Mouse (Mus musculus): ENCODE measurements around the gene Kl. TPM values are rescaled to one million over a fixed set of nuclear protein-coding genes. Genes with fewer than 3 reads are reported as not detected.

The Kl gene
- polyA plus RNA-seq, 2 experiments: 0.28 to 0.45 TPM

- DNase-seq (ENCODE audit: low spot score) (no peak), ATAC-seq (ENCODE audit: low FRiP score, low read depth) (no peak)
- 90% methylated on average over 1 of the region's 1 CpGs for WGBS
- Histone ChIP-seq H3K4me1 (ENCODE audit: control insufficient read depth, insufficient read depth, low read length) (no peaks in the 10 kb centered on the region), H3K4me3 (replicated peaks; ENCODE audit: low read length) (no peak overlapping the region), H3K27ac (replicated peaks; ENCODE audit: low read depth, low read length) (no peak overlapping the region), H3K27me3 (ENCODE audit: control insufficient read depth, insufficient read depth, low read length) (no peaks in the 10 kb centered on the region), H3K4me2 (replicated peaks; ENCODE audit: low read depth, low read length, severe bottlenecking) (no peak overlapping the region), H3K9me3 (ENCODE audit: control insufficient read depth, low read length) (no peaks in the 10 kb centered on the region), H3K36me3 (ENCODE audit: control insufficient read depth, insufficient read depth, low read length) (no peaks in the 10 kb centered on the region), H3K9ac (ENCODE audit: low read depth, low read length, severe bottlenecking) (no peak overlapping the region)
- no peak for TF ChIP-seq POLR2A (IDR thresholded peaks at IDR 0.05; ENCODE audit: borderline replicate concordance, extremely low read depth, insufficient read depth, insufficient read length)
Measured at GRCm38 (mm10) chr5:150962756-150963155, 10.3 kb downstream of the Kl start.

- ATAC-seq (ENCODE audit: low FRiP score, low read depth) (no peak), DNase-seq (ENCODE audit: low spot score) (no peak)
- no peak overlapping the region for H3K4me2 ChIP-seq (replicated peaks; ENCODE audit: low read depth, low read length, severe bottlenecking)
- no peaks in the 10 kb centered on the region for H3K4me1 ChIP-seq (ENCODE audit: control insufficient read depth, insufficient read depth, low read length)
- no peaks in the 10 kb centered on the region for H3K27me3 ChIP-seq (ENCODE audit: control insufficient read depth, insufficient read depth, low read length)
- H3K9me3 ChIP-seq (ENCODE audit: control insufficient read depth, low read length): no peaks in the 10 kb centered on the region
- no peaks in the 10 kb centered on the region for H3K36me3 ChIP-seq (ENCODE audit: control insufficient read depth, insufficient read depth, low read length)
- no peak overlapping the region for H3K9ac ChIP-seq (ENCODE audit: low read depth, low read length, severe bottlenecking)
- H3K27ac ChIP-seq (replicated peaks; ENCODE audit: low read depth, low read length): no peak overlapping the region
- TF ChIP-seq POLR2A (IDR thresholded peaks at IDR 0.05; ENCODE audit: borderline replicate concordance, extremely low read depth, insufficient read depth, insufficient read length): no peak
- WGBS: 90% methylated on average over 2 of the region's 2 CpGs
- H3K4me3 ChIP-seq (replicated peaks; ENCODE audit: low read length): no peak overlapping the region
Measured at GRCm38 (mm10) chr5:150967925-150968324, 15.5 kb downstream of the Kl start.

GRCm38 (mm10) chr5:150970551-150970950 lies 18.1 kb downstream of the Kl start:
- TF ChIP-seq POLR2A (IDR thresholded peaks at IDR 0.05; ENCODE audit: borderline replicate concordance, extremely low read depth, insufficient read depth, insufficient read length): no peak
- Histone ChIP-seq H3K9me3 (ENCODE audit: control insufficient read depth, low read length) (no peaks in the 10 kb centered on the region), H3K27me3 (ENCODE audit: control insufficient read depth, insufficient read depth, low read length) (no peaks in the 10 kb centered on the region), H3K36me3 (ENCODE audit: control insufficient read depth, insufficient read depth, low read length) (no peaks in the 10 kb centered on the region), H3K9ac (ENCODE audit: low read depth, low read length, severe bottlenecking) (no peak overlapping the region), H3K27ac (replicated peaks; ENCODE audit: low read depth, low read length) (no peak overlapping the region), H3K4me3 (replicated peaks; ENCODE audit: low read length) (no peak overlapping the region), H3K4me2 (replicated peaks; ENCODE audit: low read depth, low read length, severe bottlenecking) (no peak overlapping the region), H3K4me1 (ENCODE audit: control insufficient read depth, insufficient read depth, low read length) (no peaks in the 10 kb centered on the region)
- no peak; the same call in 1 of the 2 replicates for ATAC-seq (ENCODE audit: low FRiP score, low read depth)
- WGBS: 51% methylated on average over 3 of the region's 3 CpGs
- no peak for DNase-seq (ENCODE audit: low spot score)

DNA sequence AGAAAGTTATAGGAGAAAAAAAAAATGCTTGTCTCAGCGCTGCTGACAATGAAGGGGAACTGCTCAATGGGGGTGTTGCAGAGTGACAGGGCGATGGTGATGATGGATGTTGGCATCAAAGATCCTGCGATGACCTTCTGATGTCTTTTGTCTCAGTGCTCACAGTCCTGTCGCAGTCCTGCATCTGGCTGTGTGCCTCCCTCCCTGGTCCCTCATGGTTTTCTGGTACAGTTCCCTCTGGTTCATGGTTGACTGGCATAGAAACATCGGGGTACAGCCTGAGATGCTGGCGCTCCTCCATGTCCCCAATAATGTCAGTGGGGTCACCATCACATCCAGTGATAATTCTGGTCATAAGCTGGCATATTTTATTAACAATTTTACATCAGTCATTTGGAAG lies 18.7 kb downstream of the Kl start:
- Histone ChIP-seq H3K9ac (ENCODE audit: low read depth, low read length, severe bottlenecking) (no peak overlapping the region), H3K27ac (replicated peaks; ENCODE audit: low read depth, low read length) (no peak overlapping the region), H3K27me3 (ENCODE audit: control insufficient read depth, insufficient read depth, low read length) (no peaks in the 10 kb centered on the region), H3K4me3 (replicated peaks; ENCODE audit: low read length) (no peak overlapping the region), H3K36me3 (ENCODE audit: control insufficient read depth, insufficient read depth, low read length) (no peaks in the 10 kb centered on the region), H3K9me3 (ENCODE audit: control insufficient read depth, low read length) (no peaks in the 10 kb centered on the region), H3K4me1 (ENCODE audit: control insufficient read depth, insufficient read depth, low read length) (no peaks in the 10 kb centered on the region), H3K4me2 (replicated peaks; ENCODE audit: low read depth, low read length, severe bottlenecking) (no peak overlapping the region)
- ATAC-seq (ENCODE audit: low FRiP score, low read depth) (no peak), DNase-seq (ENCODE audit: low spot score) (no peak)
- WGBS: 66% methylated on average over 6 of the region's 6 CpGs
- no peak for TF ChIP-seq POLR2A (IDR thresholded peaks at IDR 0.05; ENCODE audit: borderline replicate concordance, extremely low read depth, insufficient read depth, insufficient read length)

DNA sequence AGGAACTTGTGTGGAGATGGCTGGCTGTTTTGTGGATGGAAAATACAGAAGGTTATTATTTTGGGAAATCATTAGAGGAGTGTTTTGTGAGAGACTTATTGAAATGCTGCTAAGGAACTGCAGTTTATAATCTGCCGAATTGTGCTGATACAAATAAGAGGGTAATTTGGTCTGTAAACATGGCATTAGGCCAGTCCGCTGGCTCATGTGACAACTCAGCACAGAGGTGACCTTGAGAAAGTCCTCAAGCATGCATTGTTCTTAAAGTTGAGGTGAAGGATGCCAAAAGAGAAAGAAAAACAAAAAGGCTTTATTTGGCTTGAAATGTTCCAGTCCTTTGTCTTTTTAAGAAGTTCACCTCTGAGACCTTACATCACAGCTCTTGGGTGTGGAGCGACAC lies 21.8 kb downstream of the Kl start:
- Histone ChIP-seq H3K4me3 (replicated peaks; ENCODE audit: low read length) (no peak overlapping the region), H3K27me3 (ENCODE audit: control insufficient read depth, insufficient read depth, low read length) (no peaks in the 10 kb centered on the region), H3K9me3 (ENCODE audit: control insufficient read depth, low read length) (no peaks in the 10 kb centered on the region), H3K4me2 (replicated peaks; ENCODE audit: low read depth, low read length, severe bottlenecking) (no peak overlapping the region), H3K36me3 (ENCODE audit: control insufficient read depth, insufficient read depth, low read length) (no peaks in the 10 kb centered on the region), H3K27ac (replicated peaks; ENCODE audit: low read depth, low read length) (no peak overlapping the region), H3K4me1 (ENCODE audit: control insufficient read depth, insufficient read depth, low read length) (0 out of 2 replicates have a peak, but pooled peaks cover 2% of the 10 kb centered on the region), H3K9ac (ENCODE audit: low read depth, low read length, severe bottlenecking) (no peak overlapping the region)
- ATAC-seq (ENCODE audit: low FRiP score, low read depth): no peak
- TF ChIP-seq POLR2A (IDR thresholded peaks at IDR 0.05; ENCODE audit: borderline replicate concordance, extremely low read depth, insufficient read depth, insufficient read length): no peak
- no peak for DNase-seq (ENCODE audit: low spot score)
- WGBS: 69% methylated on average over 3 of the region's 3 CpGs
